Mouse (Mus musculus) lung, postnatal 25 days (tissue): Measurements from ENCODE around the gene Grk6.

Source experiments
- DNase-seq: peaks from one replicate; pipeline ENCODE4 v3.0.0; 2022; ENCODE audit warnings: low spot score

Gene Grk6

GRCm38 (mm10) chr13:55464027-55464884 lies 19.4 kb downstream of the Grk6 start, which contains the start of gene Prr7:
Gene Prr7 (plus strand): TSS chr13:55464267.
- no peak for DNase-seq

- no peak for DNase-seq
Measured at GRCm38 (mm10) chr13:55465184-55465583, 20.3 kb downstream of the Grk6 start.

DNA sequence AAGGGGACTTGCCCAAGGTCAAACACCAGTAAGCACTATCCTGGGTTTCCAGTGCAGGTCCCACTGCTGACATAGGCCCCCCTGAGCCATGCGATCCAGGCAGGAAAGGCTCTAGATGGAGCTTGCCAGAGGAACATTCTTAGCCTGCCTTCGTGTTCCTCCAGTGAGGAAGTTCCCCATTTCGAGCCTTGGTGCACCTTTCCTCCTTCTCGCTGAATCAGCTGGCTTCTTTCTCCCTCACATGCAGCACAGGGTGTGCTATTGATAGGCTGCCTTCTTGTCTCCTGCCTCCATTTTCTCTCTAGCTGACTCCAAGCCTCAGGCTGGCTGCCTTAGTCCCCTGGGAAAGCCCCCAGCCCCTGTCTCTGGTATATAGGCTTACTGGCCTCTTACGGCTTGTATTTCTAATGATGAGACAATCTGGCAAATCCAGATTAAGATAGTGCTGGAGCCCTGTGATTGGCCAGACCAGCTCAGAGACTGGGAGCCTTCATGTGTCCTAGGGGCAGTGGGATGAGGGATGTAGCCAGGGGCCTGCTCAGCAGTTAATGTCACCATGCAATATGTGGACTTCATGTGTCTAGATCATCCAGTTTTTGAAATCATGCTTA lies 21.1 kb downstream of the Grk6 start:
- no peak for DNase-seq

GRCm38 (mm10) chr13:55468851-55469560 lies 24.1 kb downstream of the Grk6 start:
- DNase-seq: no peak

GRCm38 (mm10) chr13:55470372-55470771 lies 25.5 kb downstream of the Grk6 start:
- no peak for DNase-seq

DNA sequence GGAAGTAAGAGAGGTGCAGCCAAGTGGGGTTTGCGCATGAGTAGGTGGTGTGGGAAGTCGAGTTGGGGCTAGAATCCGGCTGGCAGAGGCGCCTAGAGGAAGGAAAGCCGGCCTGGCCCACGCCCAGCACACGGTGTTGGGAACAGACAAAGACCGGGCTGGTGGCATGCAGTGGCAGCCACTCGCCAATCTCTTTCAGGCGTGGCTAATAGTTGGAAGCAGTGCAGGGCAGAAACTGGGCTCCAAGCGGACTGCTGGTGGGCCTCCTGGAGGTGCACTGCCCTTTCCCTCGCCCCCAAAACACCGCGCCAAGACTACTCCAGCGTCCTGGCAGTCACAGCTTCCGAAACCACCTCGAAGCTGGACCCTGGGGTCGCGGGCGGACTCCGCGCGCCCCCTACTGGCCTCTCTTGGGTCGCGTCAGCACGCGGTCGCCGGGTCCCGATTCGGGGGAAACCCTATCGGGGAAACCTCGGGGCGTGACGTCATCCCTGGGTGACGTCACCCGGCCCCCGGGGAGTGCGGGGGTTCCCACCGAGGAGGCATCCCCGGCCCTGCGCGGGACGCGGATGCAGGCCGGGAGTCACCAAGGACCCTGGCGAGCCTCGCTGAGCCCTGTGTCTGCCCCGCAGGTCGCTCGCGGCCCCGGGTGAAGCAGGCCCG lies 26.4 kb downstream of the Grk6 start:
- DNase-seq: peak; percentile 85

- no peak for DNase-seq
Measured at GRCm38 (mm10) chr13:55471819-55472131, 26.9 kb downstream of the Grk6 start.

- DNase-seq: no peak
Measured at GRCm38 (mm10) chr13:55472132-55473022, 27.5 kb downstream of the Grk6 start.

- DNase-seq: no peak
Measured at GRCm38 (mm10) chr13:55473076-55473831, 28.4 kb downstream of the Grk6 start.

DNA sequence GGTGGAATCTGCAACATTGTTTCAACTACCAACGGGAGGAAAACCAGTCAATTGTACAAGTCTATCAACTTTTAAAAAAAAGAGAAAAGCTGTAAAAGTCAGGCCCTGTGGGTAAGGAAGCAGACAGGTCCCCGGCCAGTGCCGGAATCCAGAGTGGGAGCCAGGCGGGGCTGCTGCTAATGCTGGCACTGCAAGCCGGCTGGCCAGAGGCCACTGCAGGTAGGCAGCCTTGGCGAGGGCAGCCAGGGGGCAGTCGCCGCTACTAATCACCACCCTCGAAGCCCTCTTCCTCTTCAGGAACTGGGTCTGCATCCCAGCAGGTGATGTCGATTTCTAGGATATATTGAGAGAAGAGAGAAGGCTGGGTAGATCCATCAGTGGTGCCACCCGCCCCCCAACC lies 29.1 kb downstream of the Grk6 start:
- no peak for DNase-seq

DNA sequence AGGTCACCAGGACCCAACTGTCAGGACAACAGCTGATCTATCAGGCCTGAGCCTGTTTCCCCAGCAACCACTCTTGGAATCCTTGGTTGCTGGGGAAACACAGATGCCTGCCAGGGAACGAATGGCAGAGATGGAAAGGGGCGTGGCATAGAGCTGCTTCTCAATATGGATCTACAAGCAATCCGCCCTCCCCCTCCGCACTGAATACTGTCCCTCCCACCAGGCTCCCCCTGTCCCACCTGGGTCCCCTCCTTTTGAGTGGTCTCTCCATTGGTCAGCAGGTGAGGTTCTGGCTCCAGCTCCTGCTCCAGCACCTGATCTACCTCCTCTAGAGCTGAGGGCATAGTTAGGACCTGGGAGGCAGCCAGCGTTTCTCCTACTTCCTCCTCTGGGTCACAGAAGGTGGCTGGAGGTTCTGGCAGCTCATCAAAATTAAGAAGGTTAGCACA lies 29.8 kb downstream of the Grk6 start:
- no peak for DNase-seq

DNA sequence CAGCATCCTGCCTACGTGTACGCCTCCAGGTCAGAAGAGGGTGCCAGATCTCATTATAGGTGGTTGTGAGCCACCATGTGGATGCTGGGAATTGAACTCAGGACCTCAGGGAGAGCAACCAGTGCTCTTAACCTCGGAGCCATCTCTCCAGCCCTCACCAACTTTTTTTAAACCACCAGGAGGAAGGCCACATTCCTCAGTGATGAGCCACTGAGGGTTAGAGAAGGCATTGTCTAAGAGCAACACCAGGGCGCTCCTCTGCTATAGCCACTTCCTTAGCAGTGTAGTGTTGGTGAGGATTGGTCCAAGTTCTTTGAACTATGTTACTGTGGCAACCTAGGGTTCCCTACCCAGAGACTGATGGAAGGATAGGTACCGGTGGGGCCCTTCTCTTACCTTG lies 30.9 kb downstream of the Grk6 start:
- no peak for DNase-seq

DNA sequence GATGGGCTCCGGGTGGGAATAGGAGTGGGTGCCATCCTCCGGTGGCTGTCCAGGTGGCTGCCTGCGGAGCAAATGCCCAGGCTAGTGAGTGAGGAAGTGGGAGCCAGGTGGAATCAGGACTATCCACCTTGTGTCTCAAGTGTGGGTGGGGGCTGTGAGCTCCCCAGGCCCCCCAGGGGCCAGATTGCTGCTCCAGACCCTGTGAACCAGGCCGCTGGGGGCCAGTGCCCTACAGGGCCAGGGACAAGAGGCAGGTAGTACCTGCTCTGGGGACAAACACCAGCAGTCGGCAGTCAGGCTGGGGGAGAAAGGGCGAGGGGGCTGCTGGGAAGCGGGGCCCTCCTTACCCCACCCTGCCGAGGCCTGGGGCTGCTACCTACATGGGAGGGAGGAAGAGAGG lies 31.4 kb downstream of the Grk6 start:
- DNase-seq: no peak

DNA sequence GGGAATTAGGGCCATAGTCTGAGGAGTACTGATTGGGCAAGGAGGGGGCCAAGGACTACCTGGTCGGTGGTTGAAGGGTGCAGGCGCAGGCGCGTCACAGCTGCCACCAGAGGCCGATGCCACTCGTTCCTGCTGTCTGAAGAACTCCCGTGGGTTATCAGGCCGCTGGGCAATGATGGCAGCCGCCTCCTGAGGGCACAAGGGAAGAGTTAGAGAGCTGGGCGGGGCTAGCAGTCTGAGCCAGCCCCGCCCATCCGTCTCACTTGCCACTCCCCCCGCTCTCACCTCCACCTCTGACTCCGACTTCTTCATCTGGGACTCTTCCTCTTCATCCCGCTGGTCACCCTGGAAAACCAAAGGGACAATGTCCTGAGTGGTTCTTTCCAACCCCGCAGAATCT lies 32.6 kb downstream of the Grk6 start:
- no peak for DNase-seq

- DNase-seq: no peak
Measured at GRCm38 (mm10) chr13:55478036-55478435, 33.2 kb downstream of the Grk6 start.

- no peak for DNase-seq
Measured at GRCm38 (mm10) chr13:55479008-55479407, 34.1 kb downstream of the Grk6 start.

GRCm38 (mm10) chr13:55479929-55480328 lies 35.1 kb downstream of the Grk6 start:
- no peak for DNase-seq

DNA sequence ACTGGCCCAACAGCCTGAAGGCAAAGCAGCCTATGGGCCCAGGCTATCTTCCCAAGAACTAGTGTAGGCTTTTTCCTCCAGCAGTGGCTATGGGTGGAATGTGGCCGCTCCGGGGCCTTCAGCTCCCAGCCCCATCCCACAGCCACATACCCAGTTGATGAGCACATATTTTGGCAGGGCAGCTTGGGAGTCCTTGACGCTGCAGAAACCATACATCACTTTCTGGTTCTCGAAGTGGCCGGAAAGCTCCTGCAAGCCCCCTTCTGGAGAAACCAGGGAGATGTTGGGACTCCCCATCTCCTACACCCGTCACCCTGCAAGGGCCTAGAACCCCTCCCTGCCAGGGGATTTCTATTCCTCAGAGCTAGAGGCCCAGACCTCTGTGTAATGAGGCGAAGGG lies 37.7 kb downstream of the Grk6 start:
- DNase-seq: no peak

- no peak for DNase-seq
Measured at GRCm38 (mm10) chr13:55483071-55483470, 38.2 kb downstream of the Grk6 start.

GRCm38 (mm10) chr13:55483593-55483992 lies 38.7 kb downstream of the Grk6 start:
- no peak for DNase-seq
